Mouse (Mus musculus) heart, postnatal 10 days (tissue): ENCODE measurements at regions not wholly inside any gene's neighbourhood (a gene's known extent, or its start where the extent isn't known, plus 50 kb on each side); places are given as distances from the start of the nearest gene placed in this dataset.
"Not testable (repeated sequence)": the region's sequence is repeated elsewhere in the genome, so short reads cannot be mapped to it uniquely, and the experiment has no call there.

Experiments
- DNase-seq, 2 experiments: peaks; one replicate each; pipeline ENCODE4 v3.0.0; 2021
- intact Hi-C: fragments of 180-260 bp; cut with DNase I; formaldehyde crosslinking; loops from one replicate; pipeline ENCODE4 v1.15.1; 2025

GRCm38 (mm10) chr3:49686182-49686895 lies 70.8 kb downstream of the Pcdh18 start:
- intact Hi-C loops, result no loop called here
- DNase-seq, result no peak

GRCm38 (mm10) chr3:49674921-49675320 lies 82.2 kb downstream of the Pcdh18 start:
- intact Hi-C loops, result no loop called here
- DNase-seq, result no peak

GRCm38 (mm10) chr3:49672685-49673184 lies 84.4 kb downstream of the Pcdh18 start:
- intact Hi-C loops, result no loop called here
- DNase-seq, result no peak

GRCm38 (mm10) chr3:49667543-49668338 lies 89.4 kb downstream of the Pcdh18 start:
- intact Hi-C loops, result no loop called here
- DNase-seq, result peak; percentile 20 to 38

GRCm38 (mm10) chr3:49666516-49666915 lies 90.6 kb downstream of the Pcdh18 start:
- intact Hi-C loops, result no loop called here
- no peak for DNase-seq

- DNase-seq, result no peak
- intact Hi-C loops, result loop anchor here (10.0 kb wide), 2 partner anchors 216 to 296 kb away; no protein-coding TSS in a partner anchor
Measured at GRCm38 (mm10) chr3:49648895-49649175, 108.3 kb downstream of the Pcdh18 start.

- no peak for DNase-seq
- intact Hi-C loops, result loop anchor here (10.0 kb wide), 2 partner anchors 217 to 297 kb away; no protein-coding TSS in a partner anchor
Measured at GRCm38 (mm10) chr3:49648040-49648894, 108.9 kb downstream of the Pcdh18 start.

- intact Hi-C loops, result loop anchor here (10.0 kb wide), 2 partner anchors 220 to 300 kb away; no protein-coding TSS in a partner anchor
- DNase-seq, result no peak
Measured at GRCm38 (mm10) chr3:49644993-49645392, 112.1 kb downstream of the Pcdh18 start.

- intact Hi-C loops, result loop anchor here (2.0 to 10.0 kb wide), 3 partner anchors 113 to 301 kb away; partner anchors contain the start of gene Pcdh18
- DNase-seq, result no peak
Measured at GRCm38 (mm10) chr3:49643871-49644270, 113.3 kb downstream of the Pcdh18 start.

- intact Hi-C loops, result loop anchor here (2.0 to 10.0 kb wide), 3 partner anchors 115 to 303 kb away; partner anchors contain the start of gene Pcdh18
- DNase-seq, result peak; percentile 81 to 86
Measured at GRCm38 (mm10) chr3:49641966-49642758, 115.0 kb downstream of the Pcdh18 start.

- intact Hi-C loops, result loop anchor here (10.0 kb wide), 2 partner anchors 223 to 303 kb away; no protein-coding TSS in a partner anchor
- peak in 1 of 2 experiments; percentile 22 for DNase-seq
Measured at GRCm38 (mm10) chr3:49641411-49641810, 115.7 kb downstream of the Pcdh18 start.

- intact Hi-C loops, result no loop called here
- DNase-seq, result no peak
Measured at GRCm38 (mm10) chr3:49638601-49639000, 118.5 kb downstream of the Pcdh18 start.

GRCm38 (mm10) chr3:49636676-49637075 lies 120.4 kb downstream of the Pcdh18 start:
- intact Hi-C loops, result no loop called here
- DNase-seq, result no peak

GRCm38 (mm10) chr3:49592706-49593451 lies 164.2 kb downstream of the Pcdh18 start:
- no peak for DNase-seq
- intact Hi-C loops, result no loop called here

GRCm38 (mm10) chr3:49590234-49590633 lies 166.9 kb downstream of the Pcdh18 start:
- no peak for DNase-seq
- intact Hi-C loops, result no loop called here

GRCm38 (mm10) chr3:49586531-49587168 lies 170.5 kb downstream of the Pcdh18 start:
- DNase-seq, result no peak
- intact Hi-C loops, result no loop called here

GRCm38 (mm10) chr3:49585962-49586361 lies 171.2 kb downstream of the Pcdh18 start:
- intact Hi-C loops, result not testable (repeated sequence)
- DNase-seq, result peak; percentile 5 to 29
